Mouse (Mus musculus) intestine, postnatal 0 days (tissue): Measurements from ENCODE around the gene Arpc2. TPM values are rescaled to one million over a fixed set of nuclear protein-coding genes. Genes with fewer than 3 reads are reported as not detected.

Experiments
- ATAC-seq: fragments of 200-750 bp; cut with Nextera tagmentation; 2 replicates; pipeline ENCODE4 v1.8.0; 2017; ENCODE audit warnings: mild to moderate bottlenecking, moderate TSS enrichment, moderate library complexity
- H3K27ac ChIP-seq: fragments of 300-500 bp; sonication (generic); 2 replicates; pipeline ENCODE4 v1.5.1; 2014; ENCODE audit warnings: mild to moderate bottlenecking, low read depth, low read length, moderate library complexity
- H3K27me3 ChIP-seq: fragments of 300-500 bp; sonication (generic); replicated peaks from 2 replicates; pipeline ENCODE4 v1.6.1; 2014; ENCODE audit warnings: low read length, mixed read lengths; ENCODE audit not compliant: control insufficient read depth, insufficient read depth
- H3K36me3 ChIP-seq: fragments of 300-500 bp; sonication (generic); 2 replicates; pipeline ENCODE4 v1.6.1; 2014; ENCODE audit warnings: mild to moderate bottlenecking, moderate library complexity; ENCODE audit not compliant: control insufficient read depth, insufficient read depth
- H3K4me1 ChIP-seq: fragments of 300-500 bp; sonication (generic); replicated peaks from 2 replicates; pipeline ENCODE4 v1.6.1; 2014; ENCODE audit warnings: antibody characterized with exemption, low read length, mixed read lengths; ENCODE audit not compliant: control insufficient read depth, insufficient read depth
- H3K4me2 ChIP-seq: fragments of 300-500 bp; sonication (generic); replicated peaks from 2 replicates; pipeline ENCODE4 v1.6.1; 2014; ENCODE audit warnings: low read depth, mild to moderate bottlenecking, moderate library complexity
- H3K4me3 ChIP-seq: fragments of 300-500 bp; sonication (generic); 2 replicates; pipeline ENCODE4 v1.5.1; 2014; ENCODE audit warnings: low read depth, low read length
- H3K9ac ChIP-seq: fragments of 300-500 bp; sonication (generic); 2 replicates; pipeline ENCODE4 v1.6.1; 2014; ENCODE audit warnings: mild to moderate bottlenecking, low read depth, low read length
- H3K9me3 ChIP-seq: fragments of 300-500 bp; sonication (generic); 2 replicates; pipeline ENCODE4 v1.6.1; 2016; ENCODE audit warnings: mixed run types; ENCODE audit not compliant: control insufficient read depth
- CTCF ChIP-seq: sonication (generic); IDR thresholded peaks from 2 replicates; pipeline ENCODE4 v1.5.1; 2016; ENCODE audit warnings: low read depth, mild to moderate bottlenecking, control low read depth, antibody characterized with exemption, moderate library complexity
- whole genome bisulfite sequencing: fragments of 180-500 bp; shearing (Covaris S2); extraction: QIAGEN DNeasy Blood & Tissue Kit; methylation state at CpG from one replicate; pipeline ENCODE4 v1.1.7; 2014; 5-methylcytosine and 5-hydroxymethylcytosine counted together
- polyA plus RNA-seq: library from polyadenylated mRNA; unstranded; fragments of >200 nt; fragmentation: Nextera tagmentation; extraction: Ambion mirVana; gene quantifications from 2 replicates; pipeline ENCODE4 v1.2.1, GENCODE M21; 2015

Arpc2 gene
- polyA plus RNA-seq, 1 experiment from 2014 or later: 529 TPM

DNA sequence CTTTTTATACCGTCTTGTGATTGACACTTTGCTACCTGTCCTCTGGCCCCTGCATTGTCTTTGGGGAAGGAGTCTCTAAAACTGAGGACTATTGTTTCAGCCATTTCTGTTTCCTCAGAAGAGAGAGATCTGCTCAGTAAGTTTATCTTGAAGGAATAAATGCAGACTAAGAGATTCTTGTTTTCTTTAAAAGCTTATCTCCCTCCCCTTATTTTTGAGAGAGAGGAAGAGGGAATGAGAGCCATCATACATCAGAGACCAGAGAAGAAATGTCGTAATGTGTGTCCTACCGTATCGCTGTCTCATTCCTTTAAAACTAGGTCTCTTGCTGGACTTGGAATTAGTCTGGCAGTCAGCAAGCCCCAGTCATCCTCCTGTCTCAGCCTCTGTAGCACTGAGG lies 4.9 kb downstream of the Arpc2 start:
- Histone ChIP-seq H3K27ac (peak overlapping the region; percentile 63; the same call in 1 of the 2 replicates), H3K4me2 (no peak overlapping the region), H3K9me3 (no peaks in the 10 kb centered on the region), H3K4me1 (peaks cover 18% of the 10 kb centered on the region), H3K36me3 (no peaks in the 10 kb centered on the region), H3K27me3 (no peaks in the 10 kb centered on the region), H3K9ac (0 out of 2 replicates have a peak overlapping the region, but pooled peaks have one; percentile 34), H3K4me3 (no peak overlapping the region)
- no peak for TF ChIP-seq CTCF
- ATAC-seq: no peak
- 38% methylated on average over 4 of the region's 4 CpGs for WGBS

DNA sequence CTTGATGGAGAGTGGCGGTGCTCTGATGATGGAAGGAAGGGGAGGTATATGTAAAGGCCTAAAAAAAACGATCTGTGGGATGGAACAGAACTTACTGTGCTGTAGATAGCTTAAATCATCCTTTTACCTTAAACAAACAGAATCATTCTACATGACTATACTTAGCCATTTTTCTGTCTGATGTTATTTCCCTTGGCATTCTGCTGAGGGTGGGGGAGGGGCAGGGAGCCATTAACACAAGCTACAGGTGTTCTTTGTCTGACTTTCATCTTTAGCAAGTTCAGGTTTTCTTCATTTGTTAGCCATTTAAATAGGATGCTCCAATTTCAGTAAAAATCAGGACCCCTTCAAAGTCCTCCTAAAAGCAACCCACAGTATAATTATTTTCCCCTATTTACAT lies 9.6 kb downstream of the Arpc2 start:
- H3K9me3 ChIP-seq: no peaks in the 10 kb centered on the region
- WGBS: 53% methylated on average over 2 of the region's 2 CpGs
- no peak overlapping the region for H3K4me3 ChIP-seq
- no peak overlapping the region for H3K9ac ChIP-seq
- no peak overlapping the region for H3K4me2 ChIP-seq
- H3K27ac ChIP-seq: no peak overlapping the region
- peaks cover 14% of the 10 kb centered on the region for H3K4me1 ChIP-seq
- H3K36me3 ChIP-seq: peaks cover 11% of the 10 kb centered on the region
- ATAC-seq: no peak
- TF ChIP-seq CTCF: no peak
- no peaks in the 10 kb centered on the region for H3K27me3 ChIP-seq

DNA sequence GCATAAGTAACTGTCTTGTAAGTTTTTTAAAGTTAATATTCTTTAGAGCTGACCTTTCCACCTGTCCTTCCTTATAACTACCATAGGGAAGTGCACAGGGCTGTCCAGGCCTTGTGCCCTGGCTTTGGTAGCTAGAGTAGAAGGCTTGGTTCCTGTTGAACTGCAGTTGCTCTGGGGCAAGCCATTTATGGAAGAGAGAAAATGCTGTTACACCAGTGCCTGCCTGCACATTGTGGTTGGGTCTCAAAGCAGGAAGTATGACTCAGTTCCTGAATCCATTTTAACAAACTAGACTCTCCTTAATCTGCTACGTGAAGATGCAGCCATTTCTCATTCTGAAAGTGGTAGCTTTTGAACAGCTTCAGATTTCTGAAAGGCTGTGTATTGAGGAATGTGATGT lies 12.9 kb downstream of the Arpc2 start:
- no peak for TF ChIP-seq CTCF
- H3K27ac ChIP-seq: peak overlapping the region; percentile 90
- ATAC-seq: peak; percentile 70
- H3K4me2 ChIP-seq: peak overlapping the region; percentile 35
- H3K4me3 ChIP-seq: no peak overlapping the region
- no peak overlapping the region for H3K9ac ChIP-seq
- H3K36me3 ChIP-seq: peaks cover 42% of the 10 kb centered on the region
- H3K27me3 ChIP-seq: no peaks in the 10 kb centered on the region
- peaks cover 11% of the 10 kb centered on the region for H3K4me1 ChIP-seq
- WGBS: 7% methylated on average over 1 of the region's 1 CpGs
- no peaks in the 10 kb centered on the region for H3K9me3 ChIP-seq

DNA sequence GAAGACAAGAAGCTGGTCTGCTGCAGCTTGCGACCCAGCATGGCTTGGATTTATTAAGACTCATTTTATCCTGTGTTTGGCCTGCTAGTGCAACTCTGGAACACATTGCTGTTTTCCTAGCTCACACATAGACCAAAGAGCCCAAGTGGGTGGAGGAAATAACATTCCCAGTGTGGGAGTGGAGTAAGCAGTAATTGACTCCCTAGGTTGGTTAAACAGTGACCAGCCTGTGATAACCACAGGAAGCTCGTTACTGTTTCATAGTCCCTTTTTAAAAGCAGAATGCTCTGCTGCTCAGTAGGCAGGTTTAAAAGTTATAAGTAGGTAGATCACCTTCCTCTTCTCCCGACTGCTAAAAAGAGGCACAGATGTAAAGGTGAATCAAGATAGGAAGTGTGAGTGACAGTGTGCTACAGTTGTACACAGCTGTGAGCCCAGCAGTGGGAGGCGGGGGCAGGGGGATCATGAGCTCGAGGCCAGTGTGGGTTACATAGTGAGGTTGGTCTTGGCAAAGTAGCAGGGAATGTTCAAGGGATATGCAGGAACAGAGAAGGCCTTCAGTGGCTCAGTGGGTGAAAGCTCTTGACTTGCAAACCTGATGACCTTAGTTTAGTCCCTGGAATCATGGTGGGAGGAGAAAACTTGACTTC lies 13.6 kb downstream of the Arpc2 start:
- Histone ChIP-seq H3K4me2 (peak overlapping the region; percentile 35), H3K4me3 (no peak overlapping the region), H3K36me3 (peaks cover 47% of the 10 kb centered on the region), H3K4me1 (peaks cover 11% of the 10 kb centered on the region), H3K27me3 (no peaks in the 10 kb centered on the region), H3K9me3 (no peaks in the 10 kb centered on the region), H3K27ac (peak overlapping the region; percentile 90), H3K9ac (no peak overlapping the region)
- 33% methylated on average over 5 of the region's 5 CpGs for WGBS
- TF ChIP-seq CTCF: no peak
- ATAC-seq: peak; percentile 85

DNA sequence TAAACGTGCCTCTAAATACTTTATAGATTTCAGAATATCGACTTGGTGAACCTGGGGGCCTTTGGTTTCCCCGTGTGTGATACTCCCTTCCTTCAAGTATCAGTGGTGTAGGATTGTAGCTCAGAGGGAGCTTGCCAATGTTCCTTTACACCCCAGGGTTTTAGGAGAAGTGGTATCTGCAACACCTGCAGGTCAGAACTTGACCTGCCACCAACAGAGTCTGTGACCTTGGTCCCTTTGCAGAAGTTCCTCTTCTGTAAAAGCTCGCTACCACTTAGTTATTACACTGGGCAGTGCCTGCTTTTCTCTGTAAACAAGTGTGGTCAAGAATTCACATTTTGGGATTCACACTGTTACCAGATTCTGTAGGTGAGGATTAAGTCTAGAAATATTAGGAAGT lies 14.2 kb downstream of the Arpc2 start:
- 64% methylated on average over 4 of the region's 4 CpGs for WGBS
- Histone ChIP-seq H3K4me1 (peaks cover 11% of the 10 kb centered on the region), H3K9me3 (no peaks in the 10 kb centered on the region), H3K4me2 (peak overlapping the region; percentile 35; the same call in 1 of the 2 replicates), H3K9ac (no peak overlapping the region), H3K4me3 (no peak overlapping the region), H3K36me3 (peaks cover 52% of the 10 kb centered on the region), H3K27ac (peak overlapping the region; percentile 11), H3K27me3 (no peaks in the 10 kb centered on the region)
- no peak for ATAC-seq
- no peak for TF ChIP-seq CTCF

DNA sequence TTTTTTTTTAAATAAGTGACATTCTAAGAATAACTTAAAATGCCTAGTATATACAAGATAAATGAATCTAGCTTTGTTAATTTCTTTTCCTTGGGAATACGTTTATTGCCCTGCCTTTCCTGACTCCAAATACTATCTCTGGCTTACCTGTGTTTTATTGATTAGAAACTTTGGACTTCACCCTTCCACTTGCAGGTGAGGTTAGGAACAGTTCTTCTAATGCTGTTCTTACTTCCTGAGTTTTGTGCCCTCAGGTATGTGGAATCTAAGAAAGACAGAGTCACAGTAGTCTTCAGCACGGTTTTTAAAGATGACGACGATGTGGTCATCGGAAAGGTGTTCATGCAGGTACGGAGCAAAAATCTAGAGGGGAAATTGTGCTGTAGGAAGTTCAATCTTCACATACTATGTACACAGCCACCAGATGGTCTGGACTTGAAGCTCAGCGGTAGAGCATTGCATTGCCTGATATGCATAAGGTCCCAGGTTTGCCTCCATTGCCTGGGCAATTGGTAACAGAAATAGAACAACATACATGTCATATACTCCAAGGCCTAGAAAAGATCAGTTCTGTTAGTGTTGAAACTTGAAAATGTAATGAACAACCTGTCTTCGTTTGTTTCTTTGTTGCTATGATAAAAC lies 19.9 kb downstream of the Arpc2 start:
- H3K4me2 ChIP-seq: 0 out of 2 replicates have a peak overlapping the region, but pooled peaks have one; percentile 6
- WGBS: 54% methylated on average over 8 of the region's 8 CpGs
- H3K4me3 ChIP-seq: no peak overlapping the region
- TF ChIP-seq CTCF: no peak
- H3K4me1 ChIP-seq: 0 out of 2 replicates have a peak, but pooled peaks cover 5% of the 10 kb centered on the region
- peaks cover 81% of the 10 kb centered on the region for H3K36me3 ChIP-seq
- H3K9me3 ChIP-seq: no peaks in the 10 kb centered on the region
- peak overlapping the region; percentile 79 for H3K27ac ChIP-seq
- no peaks in the 10 kb centered on the region for H3K27me3 ChIP-seq
- peak; percentile 72 for ATAC-seq
- H3K9ac ChIP-seq: no peak overlapping the region
